Mouse (Mus musculus) CH12.LX (cell line): ENCODE results near the gene Arhgap18. TPM values are rescaled to one million over a fixed set of nuclear protein-coding genes. Genes with fewer than 3 reads are reported as not detected.

Experiments
- DNase-seq: peaks from one replicate; pipeline ENCODE4 v3.0.0-alpha.2; 2013; ENCODE audit errors: extremely low read depth
- H3K27ac ChIP-seq: 2 replicates; pipeline ENCODE4 v1.5.1; 2012; ENCODE audit warnings: low read depth, mild to moderate bottlenecking, control low read depth, moderate library complexity; ENCODE audit not compliant: insufficient read depth
- H3K27me3 ChIP-seq: replicated peaks from 2 replicates; pipeline ENCODE3; 2012; ENCODE audit warnings: inconsistent platforms
- H3K36me3 ChIP-seq, 2 experiments: replicated peaks in 1 of 2; 2 replicates each; pipeline versions ENCODE3 to v1.6.1; 2012; ENCODE audit warnings: inconsistent platforms in 1 of 2, low read length in 1 of 2, mild to moderate bottlenecking in 1 of 2, mixed read lengths in 1 of 2, moderate library complexity in 1 of 2; ENCODE audit not compliant: control insufficient read depth in 1 of 2, insufficient read depth in 1 of 2
- H3K4me1 ChIP-seq, 2 experiments: 2 replicates each; pipeline ENCODE4 v1.6.1; 2012; ENCODE audit warnings: inconsistent platforms in 1 of 2, moderate library complexity in 1 of 2; ENCODE audit not compliant: insufficient read depth in 2 of 2, control insufficient read depth in 1 of 2
- H3K4me2 ChIP-seq: 2 replicates; pipeline ENCODE4 v1.6.1; 2012; ENCODE audit warnings: low read depth, mild to moderate bottlenecking, control low read depth; ENCODE audit not compliant: poor library complexity, insufficient read depth, severe bottlenecking
- H3K4me3 ChIP-seq, 3 experiments: fragments of 150-350 bp in 1 of 3; sonication (generic) in 1 of 3; replicated peaks in 1 of 3; 2 replicates each; pipeline versions ENCODE3 to v1.5.1; 2011 to 2012; ENCODE audit warnings: low read depth in 2 of 3, low read length in 2 of 3, mild to moderate bottlenecking in 2 of 3, moderate library complexity in 2 of 3, control low read depth in 1 of 3, improper control_type of control experiment in 1 of 3, inconsistent platforms in 1 of 3, mixed read lengths in 1 of 3; ENCODE audit not compliant: poor library complexity in 1 of 3
- H3K79me2 ChIP-seq: replicated peaks from 2 replicates; pipeline ENCODE4 v1.6.1; 2012; ENCODE audit warnings: mild to moderate bottlenecking, moderate library complexity; ENCODE audit not compliant: control insufficient read depth, poor library complexity, insufficient read depth, severe bottlenecking; ENCODE audit errors: extremely low read depth
- H3K9ac ChIP-seq: 2 replicates; pipeline ENCODE4 v1.6.1; 2012; ENCODE audit warnings: low read depth, mild to moderate bottlenecking, control low read depth, moderate library complexity; ENCODE audit not compliant: insufficient read depth
- H3K9me3 ChIP-seq: replicated peaks from 2 replicates; pipeline ENCODE3; 2012; ENCODE audit warnings: low read length, inconsistent platforms, mixed read lengths
- BHLHE40 ChIP-seq: IDR thresholded peaks from 2 replicates; pipeline ENCODE4 v1.6.1; 2011; ENCODE audit warnings: mild to moderate bottlenecking, low read depth, low read length, improper control_type of control experiment
- CHD1 ChIP-seq: IDR thresholded peaks from 2 replicates; pipeline ENCODE4 v1.6.1; 2012; ENCODE audit warnings: low read depth, low read length, improper control_type of control experiment, inconsistent platforms
- CHD2 ChIP-seq: IDR thresholded peaks from 2 replicates; pipeline ENCODE4 v1.6.1; 2011; ENCODE audit warnings: low read length, improper control_type of control experiment
- CTCF ChIP-seq, 2 experiments: IDR thresholded peaks in 1 of 2; conservative IDR thresholded peaks in 1 of 2; 2 replicates each; pipeline ENCODE4 v1.5.1; 2011 to 2012; ENCODE audit warnings: low read depth in 2 of 2, low read length in 2 of 2, improper control_type of control experiment in 1 of 2, inconsistent platforms in 1 of 2, mild to moderate bottlenecking in 1 of 2, moderate library complexity in 1 of 2
- EP300 ChIP-seq: IDR thresholded peaks from 2 replicates; pipeline ENCODE4 v1.6.1; 2011; ENCODE audit warnings: low read length, improper control_type of control experiment
- GABPA ChIP-seq: IDR thresholded peaks from 2 replicates; pipeline ENCODE4 v1.6.1; 2012; ENCODE audit warnings: low read depth, low read length, improper control_type of control experiment, inconsistent platforms; ENCODE audit not compliant: insufficient replicate concordance
- HCFC1 ChIP-seq: IDR thresholded peaks from 2 replicates; pipeline ENCODE4 v1.6.1; 2012; ENCODE audit warnings: low read depth, mild to moderate bottlenecking, inconsistent platforms, low read length, improper control_type of control experiment
- IRF4 ChIP-seq: IDR thresholded peaks from 2 replicates; pipeline ENCODE4 v1.6.1; 2014; ENCODE audit warnings: low read depth, mild to moderate bottlenecking, inconsistent platforms, low read length, improper control_type of control experiment
- MAZ ChIP-seq: IDR thresholded peaks from 2 replicates; pipeline ENCODE4 v1.6.1; 2012; ENCODE audit warnings: low read depth, mild to moderate bottlenecking, inconsistent platforms, low read length, improper control_type of control experiment, moderate library complexity
- MEF2A ChIP-seq: IDR thresholded peaks from 2 replicates; pipeline ENCODE4 v1.6.1; 2014; ENCODE audit warnings: low read depth, mild to moderate bottlenecking, inconsistent platforms, low read length, improper control_type of control experiment, borderline replicate concordance
- MYC ChIP-seq: IDR thresholded peaks from 2 replicates; pipeline ENCODE4 v1.6.1; 2011; ENCODE audit warnings: low read depth, mild to moderate bottlenecking, improper control_type of control experiment, low read length
- NELFE ChIP-seq: IDR thresholded peaks from 2 replicates; pipeline ENCODE4 v1.6.1; 2011; ENCODE audit warnings: low read depth, low read length, improper control_type of control experiment
- NRF1 ChIP-seq: IDR thresholded peaks from 2 replicates; pipeline ENCODE4 v1.6.1; 2014; ENCODE audit warnings: low read depth, mild to moderate bottlenecking, inconsistent platforms, low read length, improper control_type of control experiment, moderate library complexity
- POLR2A ChIP-seq: IDR thresholded peaks from 2 replicates; pipeline ENCODE4 v1.6.1; 2011; ENCODE audit warnings: low read depth, mild to moderate bottlenecking, improper control_type of control experiment, low read length
- POLR2AphosphoS2 ChIP-seq: IDR thresholded peaks from 2 replicates; pipeline ENCODE4 v1.6.1; 2011; ENCODE audit warnings: low read depth, low read length, improper control_type of control experiment
- RAD21 ChIP-seq: IDR thresholded peaks from 2 replicates; pipeline ENCODE4 v1.6.1; 2011; ENCODE audit warnings: low read depth, mild to moderate bottlenecking, low read length, improper control_type of control experiment, moderate library complexity
- SIN3A ChIP-seq: IDR thresholded peaks from 2 replicates; pipeline ENCODE4 v1.6.1; 2012; ENCODE audit warnings: low read length, improper control_type of control experiment, inconsistent platforms
- SMC3 ChIP-seq: IDR thresholded peaks from 2 replicates; pipeline ENCODE4 v1.6.1; 2011; ENCODE audit warnings: low read depth, low read length, improper control_type of control experiment
- UBTF ChIP-seq: IDR thresholded peaks from 2 replicates; pipeline ENCODE4 v1.6.1; 2012; ENCODE audit warnings: low read depth, mild to moderate bottlenecking, inconsistent platforms, low read length, improper control_type of control experiment, moderate library complexity
- USF1 ChIP-seq: IDR thresholded peaks from 2 replicates; pipeline ENCODE4 v1.6.1; 2014; ENCODE audit warnings: low read depth, mild to moderate bottlenecking, inconsistent platforms, low read length, improper control_type of control experiment
- USF2 ChIP-seq: conservative IDR thresholded peaks from 2 replicates; pipeline ENCODE4 v1.6.1; 2011; ENCODE audit warnings: low read depth, low read length, improper control_type of control experiment
- ZC3H11A ChIP-seq: IDR thresholded peaks from 2 replicates; pipeline ENCODE4 v1.6.1; 2012; ENCODE audit warnings: low read depth, mild to moderate bottlenecking, inconsistent platforms, low read length, improper control_type of control experiment
- ZKSCAN1 ChIP-seq: IDR thresholded peaks from 2 replicates; pipeline ENCODE4 v1.6.1; 2012; ENCODE audit warnings: low read depth, inconsistent platforms, low read length, improper control_type of control experiment, borderline replicate concordance
- ZMIZ1 ChIP-seq: IDR thresholded peaks from 2 replicates; pipeline ENCODE4 v1.6.1; 2012; ENCODE audit warnings: low read depth, mild to moderate bottlenecking, inconsistent platforms, low read length, improper control_type of control experiment
- ZNF384 ChIP-seq: IDR thresholded peaks from 2 replicates; pipeline ENCODE4 v1.6.1; 2012; ENCODE audit warnings: low read depth, low read length, improper control_type of control experiment, inconsistent platforms
- dilution Hi-C: fragments of 300-500 bp; cut with MboI; formaldehyde crosslinking; loops from 2 replicates; pipeline ENCODE4 v1.14.3; 2020; ENCODE audit warnings: low sequenced_read_pairs; ENCODE audit not compliant: extremely low pct_unique_long_range_greater_than_20kb, extremely low pct_ligation_motif_present
- in situ Hi-C: fragments of 300-500 bp; cut with MboI; formaldehyde crosslinking; loops from 3 replicates; pipeline ENCODE4 v1.14.3; 2019; ENCODE audit warnings: low sequenced_read_pairs, low pct_ligation_motif_present, low pct_unique_long_range_greater_than_20kb, mixed read lengths
- polyA plus RNA-seq: library from polyadenylated mRNA; unstranded; fragments of >175 nt; gene quantifications from 2 replicates; pipeline ENCODE4 v1.2.1, GENCODE M21; 2012; ENCODE audit warnings: low read depth; ENCODE audit not compliant: insufficient read length
- total RNA-seq, 2 experiments: library from RNA; depleted of rRNA; stranded (reverse); fragments of 300-350 nt in 1 of 2; fragments of >200 nt in 1 of 2; gene quantifications; 2 replicates each; pipeline ENCODE4 v1.2.3; 2012 to 2014

The Arhgap18 gene
- total and polyA plus RNA-seq, 3 experiments = 3.3 to 4.2 (median 3.3) TPM

DNA sequence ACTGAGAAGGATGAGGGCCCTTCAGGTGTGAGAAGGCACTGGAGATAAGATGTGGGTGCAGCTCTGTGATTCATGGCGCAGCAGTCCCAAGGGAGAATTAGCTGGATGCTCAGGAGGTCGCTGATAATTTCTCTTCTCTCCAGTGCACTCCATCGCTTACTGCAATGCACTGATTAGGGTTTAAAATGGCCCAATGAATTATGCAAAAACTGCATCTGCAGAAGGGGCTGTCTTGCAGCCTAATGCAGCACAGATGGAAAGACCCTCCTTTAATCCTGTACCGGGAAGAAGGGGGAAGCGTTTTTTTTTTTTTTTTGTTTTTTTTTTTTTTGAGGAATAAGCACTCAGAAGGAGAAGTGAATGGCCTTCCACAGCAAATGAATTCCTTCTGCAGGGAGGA, 74.1 kb downstream of the Arhgap18 start:
- Histone ChIP-seq H3K36me3 (no peaks in the 10 kb centered on the region), H3K27me3 (no peaks in the 10 kb centered on the region), H3K4me2 (no peak overlapping the region), H3K79me2 (no peaks in the 10 kb centered on the region), H3K9me3 (peaks cover 5% of the 10 kb centered on the region), H3K4me1 (peaks cover 4 to 23% of the 10 kb centered on the region in 2 experiments; a peak in 3 of 4 replicates), H3K4me3 (no peak overlapping the region)
- DNase-seq = no peak
- dilution Hi-C loops = no loop called here
- TF ChIP-seq POLR2AphosphoS2 = no peak
- peak; percentile 76; the same call in 1 of the 2 replicates for TF ChIP-seq ZNF384
- TF ChIP-seq, all 38 proteins: peak for 1
- Histone ChIP-seq H3K27ac (no peak overlapping the region), H3K9ac (no peak overlapping the region)
- in situ Hi-C loops = no loop called here

DNA sequence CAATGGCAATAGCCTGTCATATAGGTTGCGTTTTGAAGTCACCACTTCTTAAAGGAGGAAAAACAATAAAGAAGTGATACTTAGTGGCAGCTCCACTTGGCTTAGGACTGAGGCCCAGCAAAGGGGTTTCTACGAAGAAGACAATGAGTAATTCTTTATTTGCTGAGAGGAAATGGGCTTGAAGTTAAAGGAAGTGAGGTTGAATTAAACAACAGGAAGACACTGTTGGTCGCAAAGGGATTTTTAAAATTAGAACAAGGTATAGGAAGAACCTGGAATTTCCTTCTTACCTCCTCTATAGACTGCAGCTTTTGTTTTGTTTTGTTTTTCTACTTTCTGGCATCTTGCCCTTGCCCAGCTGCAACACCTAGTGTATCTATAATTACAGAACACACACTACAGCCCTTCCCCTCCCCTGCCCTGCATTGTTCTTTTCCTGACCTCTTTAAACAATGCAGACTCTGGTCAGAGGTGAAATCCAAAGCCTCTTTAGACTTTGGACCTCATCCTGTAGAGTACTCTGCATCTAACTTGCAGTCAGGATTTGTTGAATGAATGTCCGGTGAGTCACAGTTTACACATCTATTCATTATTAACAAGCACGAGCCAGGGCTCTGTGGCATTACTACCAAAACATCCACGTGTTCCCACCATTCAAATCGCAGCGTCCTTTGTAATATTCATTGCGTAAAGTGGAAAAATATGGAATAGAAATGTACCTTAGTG, 75.4 kb downstream of the Arhgap18 start:
- TF ChIP-seq POLR2A (no peak), SMC3 (no peak), ZMIZ1 (no peak), EP300 (0 out of 2 replicates have a peak, but pooled peaks have one; percentile 11), NELFE (no peak), USF1 (no peak), CHD2 (no peak), NRF1 (no peak), UBTF (no peak), IRF4 (peak; percentile 47; the same call in 1 of the 2 replicates), ZKSCAN1 (no peak), MAZ (no peak)
- peak; percentile 12 for DNase-seq
- Histone ChIP-seq H3K27me3 (no peaks in the 10 kb centered on the region), H3K4me3 (no peak overlapping the region), H3K79me2 (no peaks in the 10 kb centered on the region), H3K36me3 (no peaks in the 10 kb centered on the region), H3K9ac (no peak overlapping the region), H3K4me1 (peaks cover 4 to 23% of the 10 kb centered on the region in 2 experiments; a peak in 3 of 4 replicates), H3K4me2 (no peak overlapping the region; the same call in 1 of the 2 replicates), H3K9me3 (peaks cover 5% of the 10 kb centered on the region), H3K27ac (no peak overlapping the region)
- in situ Hi-C loops = no loop called here
- dilution Hi-C loops = no loop called here

DNA sequence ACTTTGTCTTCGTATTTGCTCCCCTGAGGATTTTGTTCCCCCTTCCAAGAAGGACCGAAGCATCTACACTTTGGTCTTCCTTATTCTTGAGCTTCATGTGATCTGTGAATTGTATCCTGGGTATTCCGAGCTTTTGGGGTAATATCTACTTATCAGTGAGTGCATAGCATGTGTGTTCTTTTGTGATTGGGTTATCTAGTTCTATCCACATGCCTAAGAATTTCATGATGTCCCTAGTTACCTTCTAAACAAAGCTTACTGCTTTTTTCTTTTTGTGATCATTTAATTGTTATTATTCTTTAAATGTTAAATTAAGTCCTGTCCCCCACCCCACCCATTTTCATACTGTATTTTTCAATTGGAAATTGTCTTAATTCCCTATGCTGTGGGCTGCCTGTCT, 78.8 kb downstream of the Arhgap18 start:
- no peak for DNase-seq
- H3K4me1 ChIP-seq = peaks cover 4 to 20% of the 10 kb centered on the region in 2 experiments; a peak in 3 of 4 replicates
- no peak overlapping the region for H3K4me2 ChIP-seq
- no peaks in the 10 kb centered on the region for H3K36me3 ChIP-seq
- TF ChIP-seq UBTF (no peak), USF1 (no peak), RAD21 (no peak), HCFC1 (no peak), CTCF (conservative IDR thresholded peaks at IDR 0.05 in 1 of 2, IDR thresholded peaks at IDR 0.05 in 1 of 2; ENCODE audit: low read depth in 2 of 2, low read length in 2 of 2) (no peak), SIN3A (no peak), BHLHE40 (no peak), ZNF384 (no peak), MEF2A (no peak), USF2 (no peak), ZKSCAN1 (no peak), SMC3 (no peak), CHD1 (no peak), MYC (no peak), ZC3H11A (no peak), GABPA (no peak)
- TF ChIP-seq, all 38 proteins: peak for 0
- dilution Hi-C loops (no loop called here), in situ Hi-C loops (no loop called here)
- Histone ChIP-seq H3K9me3 (peaks cover 5% of the 10 kb centered on the region), H3K27ac (no peak overlapping the region), H3K4me3 (no peak overlapping the region), H3K9ac (no peak overlapping the region), H3K79me2 (no peaks in the 10 kb centered on the region), H3K27me3 (no peaks in the 10 kb centered on the region)
